10 mouse cellular contexts compared by ENCODE assay signal in genomic region chr8:60891757-60892156, GRCm38 (mm10). TPM values are rescaled to one million over a fixed set of nuclear protein-coding genes. Genes with fewer than 3 reads are reported as not detected.
A peak's percentile ranks its signal among the peaks of the same experiment; 100 is the strongest.
DNase-seq lines count a peak whose midpoint lies in the region; ATAC-seq lines count a peak whose summit lies in the region.
"Had no signal": no experiment of that assay in that cellular context is flagged by ENCODE, and none has a peak within 500 bp of the region (broad histone marks: within the 10 kb centered on the region; RNA-seq: fewer than 3 reads in every experiment).

No protein-coding gene starts in this region.

- H3K9me3 ChIP-seq in heart, embryonic 10.5 days: no peaks in the 10 kb centered on the region
- no peaks in the 10 kb centered on the region for H3K9me3 ChIP-seq in midbrain, embryonic 11.5 days (ENCODE audit: control insufficient read depth, low read length)
- no peaks in the 10 kb centered on the region for H3K9me3 ChIP-seq in midbrain, embryonic 16.5 days (replicated peaks; ENCODE audit: control insufficient read depth, low read length, poor library complexity, severe bottlenecking)
- no peaks in the 10 kb centered on the region for H3K9me3 ChIP-seq in liver, embryonic 12.5 days (replicated peaks)

- H3K4me1 ChIP-seq in heart, embryonic 10.5 days: peaks cover 45% of the 10 kb centered on the region
- peaks cover 10% of the 10 kb centered on the region; the same call in 1 of the 2 replicates for H3K4me1 ChIP-seq in midbrain, embryonic 11.5 days (ENCODE audit: control insufficient read depth, insufficient read depth, low read length)
- H3K4me1 ChIP-seq in midbrain, embryonic 16.5 days (ENCODE audit: control insufficient read depth, insufficient read depth, low read length): peaks cover 20% of the 10 kb centered on the region
- H3K4me1 ChIP-seq in liver, embryonic 12.5 days: peaks cover 46% of the 10 kb centered on the region

- peaks cover 8% of the 10 kb centered on the region; the same call in 1 of the 2 replicates for H3K36me3 ChIP-seq in heart, embryonic 10.5 days
- H3K36me3 ChIP-seq in midbrain, embryonic 11.5 days (ENCODE audit: control insufficient read depth, insufficient read depth, low read length): no peaks in the 10 kb centered on the region; the same call in 1 of the 2 replicates
- no peaks in the 10 kb centered on the region; the same call in 1 of the 2 replicates for H3K36me3 ChIP-seq in midbrain, embryonic 16.5 days (ENCODE audit: control insufficient read depth, insufficient read depth, low read length)
- peaks cover 48% of the 10 kb centered on the region for H3K36me3 ChIP-seq in liver, embryonic 12.5 days

- H3K27ac ChIP-seq in heart, embryonic 10.5 days: no peak overlapping the region
- H3K27ac ChIP-seq in midbrain, embryonic 11.5 days (ENCODE audit: low read depth, low read length): no peak overlapping the region
- no peak overlapping the region for H3K27ac ChIP-seq in midbrain, embryonic 16.5 days (ENCODE audit: low read length)
- H3K27ac ChIP-seq in liver, embryonic 12.5 days: no peak overlapping the region

- H3K4me2 ChIP-seq in midbrain, embryonic 11.5 days: no peak overlapping the region
- no peak overlapping the region; the same call in 1 of the 2 replicates for H3K4me2 ChIP-seq in midbrain, embryonic 16.5 days (ENCODE audit: low read length)
- peak overlapping the region; percentile 80 for H3K4me2 ChIP-seq in liver, embryonic 12.5 days

- intact Hi-C loops in heart, postnatal 10 days (cut with DNase I): no loop called here

- H3K4me3 ChIP-seq in heart, embryonic 10.5 days: peak overlapping the region; percentile 83; the same call in 1 of the 2 replicates
- H3K4me3 ChIP-seq in midbrain, embryonic 11.5 days (ENCODE audit: low read depth, low read length): peak overlapping the region; percentile 80; the same call in 1 of the 2 replicates
- no peak overlapping the region for H3K4me3 ChIP-seq in midbrain, embryonic 16.5 days (ENCODE audit: low read depth, low read length)
- peak overlapping the region; percentile 78 for H3K4me3 ChIP-seq in liver, embryonic 12.5 days

- DNase-seq in heart, embryonic 10.5 days (ENCODE audit: low spot score): no peak
- no peak for DNase-seq in heart, postnatal 10 days
- DNase-seq in midbrain, embryonic 11.5 days (ENCODE audit: low spot score, missing footprints): no peak
- DNase-seq in retina, embryonic 14.5 days (ENCODE audit: low spot score): no peak
- DNase-seq in left cerebral cortex, adult 11 months (ENCODE audit: low spot score): no peak
- no peak for DNase-seq in testis, postnatal 14 days (ENCODE audit: low spot score)
- DNase-seq: heart, adult 11 months; kidney, postnatal 14 days had no signal

- no peak overlapping the region for H3K9ac ChIP-seq in midbrain, embryonic 11.5 days (ENCODE audit: low read length)
- no peak overlapping the region for H3K9ac ChIP-seq in midbrain, embryonic 16.5 days (ENCODE audit: low read depth, low read length)
- no peak overlapping the region for H3K9ac ChIP-seq in liver, embryonic 12.5 days

- ATAC-seq in midbrain, embryonic 11.5 days (ENCODE audit: low FRiP score): no peak
- no peak for ATAC-seq in midbrain, embryonic 16.5 days
- ATAC-seq in liver, embryonic 12.5 days: no peak

- WGBS in heart, embryonic 10.5 days: 84% methylated on average over 4 of the region's 4 CpGs
- 97% methylated on average over 4 of the region's 4 CpGs for WGBS in midbrain, embryonic 11.5 days
- 96% methylated on average over 4 of the region's 4 CpGs for WGBS in midbrain, embryonic 16.5 days
- WGBS in liver, embryonic 12.5 days (ENCODE audit: insufficient replicate concordance): 79% methylated on average over 4 of the region's 4 CpGs

- H3K27me3 ChIP-seq in heart, embryonic 10.5 days (ENCODE audit: insufficient read depth, poor library complexity, severe bottlenecking): no peaks in the 10 kb centered on the region
- no peaks in the 10 kb centered on the region for H3K27me3 ChIP-seq in midbrain, embryonic 11.5 days (ENCODE audit: control insufficient read depth, insufficient read depth, low read length)
- H3K27me3 ChIP-seq in midbrain, embryonic 16.5 days (ENCODE audit: control insufficient read depth, insufficient read depth, low read depth, low read length): no peaks in the 10 kb centered on the region
- H3K27me3 ChIP-seq in liver, embryonic 12.5 days (replicated peaks): 0 out of 2 replicates have a peak, but pooled peaks cover 6% of the 10 kb centered on the region

RNA-seq across cellular contexts. Expression of gene Hpf1, which starts 1.5 kb away (rescaled TPM):
- 75.3 and 98.3 TPM in 2 replicates for polyA plus RNA-seq in heart, embryonic 10.5 days (2016; fragmentation: Nextera tagmentation; extraction: Ambion mirVana)
- total RNA-seq in heart, postnatal 10 days (2021): 10 to 100 TPM; 22.5 to 26.8 TPM
- 138 and 147 TPM in 2 replicates for polyA plus RNA-seq in midbrain, embryonic 11.5 days (2014; fragmentation: Nextera tagmentation; extraction: Ambion mirVana)
- 101 and 111 TPM in 2 replicates for polyA plus RNA-seq in midbrain, embryonic 16.5 days (2015; fragmentation: Nextera tagmentation; extraction: Ambion mirVana)
- 110 and 120 TPM in 2 replicates for polyA plus RNA-seq in liver, embryonic 12.5 days (2016; fragmentation: Nextera tagmentation; extraction: Ambion mirVana)
